Mouse (Mus musculus): ENCODE measurements around the gene Adad2.

DNA sequence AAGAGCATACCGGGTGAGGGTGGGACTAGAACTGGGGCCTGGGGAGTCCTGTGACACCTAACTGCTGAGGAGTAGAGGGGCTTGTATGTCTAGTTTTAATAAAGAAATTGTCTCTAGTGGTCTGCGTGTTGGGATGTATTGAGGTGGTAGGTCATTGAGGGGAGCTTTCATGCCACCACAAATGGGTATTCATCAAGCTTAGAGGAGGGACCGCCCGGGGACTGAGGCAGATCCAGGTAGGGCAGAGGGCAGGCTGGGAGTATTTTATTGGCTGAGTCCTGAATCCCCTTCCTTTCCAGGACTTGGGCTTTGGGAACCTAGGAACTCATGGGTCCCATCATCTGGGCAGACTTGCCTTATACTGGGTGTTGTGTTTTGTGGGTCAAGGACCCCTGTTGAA is 4.3 kb downstream of the Adad2 start:
- TF ChIP-seq CTCF (IDR thresholded peaks at IDR 0.05; ENCODE audit: borderline replicate concordance, extremely low read depth, insufficient read depth, insufficient read length) (no peak), POLR2A (IDR thresholded peaks at IDR 0.05; ENCODE audit: borderline replicate concordance, extremely low read depth, insufficient read depth, insufficient read length, poor library complexity, severe bottlenecking) (no peak)
